Mouse (Mus musculus) megakaryocyte, embryonic 14.5 days (primary cell): ENCODE measurements around the gene Mcee. TPM values are rescaled to one million over a fixed set of nuclear protein-coding genes. Genes with fewer than 3 reads are reported as not detected.

Experiments used
- H3K27me3 ChIP-seq: replicated peaks from 2 replicates; pipeline ENCODE3; 2012; ENCODE audit warnings: inconsistent platforms
- H3K36me3 ChIP-seq: replicated peaks from 2 replicates; pipeline ENCODE3; 2012; ENCODE audit warnings: low read length, inconsistent platforms, mixed read lengths
- H3K4me1 ChIP-seq: 2 replicates; pipeline ENCODE4 v1.6.1; 2012; ENCODE audit warnings: inconsistent platforms
- H3K4me3 ChIP-seq: replicated peaks from 2 replicates; pipeline ENCODE3; 2012; ENCODE audit warnings: moderate library complexity, mild to moderate bottlenecking, inconsistent platforms
- H3K9me3 ChIP-seq: 2 replicates; pipeline ENCODE4 v1.6.1; 2012; ENCODE audit warnings: inconsistent platforms
- FLI1 ChIP-seq: IDR thresholded peaks from 2 replicates; pipeline ENCODE4 v1.6.1; 2012; ENCODE audit warnings: low read length, inconsistent platforms, mixed read lengths
- GATA1 ChIP-seq: IDR thresholded peaks from 3 replicates; pipeline ENCODE4 v1.6.1; 2012; ENCODE audit warnings: mixed read lengths, low read length, inconsistent platforms, borderline replicate concordance
- polyA plus RNA-seq: library from polyadenylated mRNA; stranded (reverse); fragments of >175 nt; gene quantifications from 2 replicates; pipeline ENCODE4 v1.2.3, GENCODE M21; 2012; ENCODE audit warnings: low replicate concordance; ENCODE audit not compliant: insufficient read depth

Mcee gene
- polyA plus RNA-seq = 2.2 TPM in 1 of 2 replicates, not detected in the other

GRCm38 (mm10) chr7:64392122-64392818 lies at the start of gene Mcee, which contains the start of gene Mphosph10:
Gene Mcee (plus strand): TSS chr7:64392607.
Gene Mphosph10 (minus strand): TSS chr7:64392268.
- no peak for TF ChIP-seq FLI1
- TF ChIP-seq GATA1 = no peak
- Histone ChIP-seq H3K36me3 (peaks cover 31% of the 10 kb centered on the region), H3K4me1 (peaks cover 29% of the 10 kb centered on the region), H3K9me3 (no peaks in the 10 kb centered on the region), H3K4me3 (peak within 1 kb of the TSS; percentile 97), H3K27me3 (no peaks in the 10 kb centered on the region)

DNA sequence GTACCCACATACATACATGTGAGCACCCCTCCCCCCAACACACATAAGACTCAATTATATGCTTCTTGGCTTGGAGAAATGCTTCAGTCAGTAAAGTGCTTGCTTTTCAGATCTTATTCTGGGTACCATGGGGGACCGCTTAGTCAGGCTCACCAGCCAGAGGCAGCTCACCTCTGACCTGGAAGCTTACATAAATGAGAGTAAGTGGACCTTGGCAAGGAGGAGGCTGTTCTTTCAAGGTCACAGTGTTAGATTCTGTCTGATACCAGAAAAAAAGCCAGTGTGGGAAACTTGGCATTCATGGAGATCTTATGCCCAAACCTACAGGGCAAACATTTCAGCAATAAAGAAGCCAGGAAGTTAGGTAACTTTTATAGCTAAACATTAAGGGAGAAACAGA lies 44.6 kb upstream of the Mcee start:
- TF ChIP-seq GATA1 (no peak), FLI1 (no peak)

GRCm38 (mm10) chr7:64349147-64349861 lies 43.1 kb upstream of the Mcee start:
- H3K36me3 ChIP-seq = peaks cover 85% of the 10 kb centered on the region
- no peak overlapping the region for H3K4me3 ChIP-seq
- H3K27me3 ChIP-seq = no peaks in the 10 kb centered on the region
- TF ChIP-seq GATA1 (no peak), FLI1 (no peak)
- no peaks in the 10 kb centered on the region for H3K9me3 ChIP-seq
- peaks cover 32% of the 10 kb centered on the region for H3K4me1 ChIP-seq

More for the DNA sequence above, 44.6 kb upstream of the Mcee start:
- Histone ChIP-seq H3K27me3 (no peaks in the 10 kb centered on the region), H3K4me1 (peaks cover 32% of the 10 kb centered on the region), H3K9me3 (no peaks in the 10 kb centered on the region), H3K4me3 (no peak overlapping the region), H3K36me3 (peaks cover 73% of the 10 kb centered on the region)

GRCm38 (mm10) chr7:64351087-64351486 lies 41.3 kb upstream of the Mcee start:
- TF ChIP-seq FLI1 (no peak), GATA1 (no peak)
- H3K36me3 ChIP-seq = peaks cover 88% of the 10 kb centered on the region
- no peak overlapping the region for H3K4me3 ChIP-seq
- peaks cover 32% of the 10 kb centered on the region for H3K4me1 ChIP-seq
- H3K9me3 ChIP-seq = no peaks in the 10 kb centered on the region
- no peaks in the 10 kb centered on the region for H3K27me3 ChIP-seq

GRCm38 (mm10) chr7:64354206-64354605 lies 38.2 kb upstream of the Mcee start:
- Histone ChIP-seq H3K27me3 (no peaks in the 10 kb centered on the region), H3K4me1 (peaks cover 28% of the 10 kb centered on the region), H3K9me3 (no peaks in the 10 kb centered on the region), H3K4me3 (no peak overlapping the region), H3K36me3 (peaks cover 86% of the 10 kb centered on the region)
- no peak for TF ChIP-seq GATA1

DNA sequence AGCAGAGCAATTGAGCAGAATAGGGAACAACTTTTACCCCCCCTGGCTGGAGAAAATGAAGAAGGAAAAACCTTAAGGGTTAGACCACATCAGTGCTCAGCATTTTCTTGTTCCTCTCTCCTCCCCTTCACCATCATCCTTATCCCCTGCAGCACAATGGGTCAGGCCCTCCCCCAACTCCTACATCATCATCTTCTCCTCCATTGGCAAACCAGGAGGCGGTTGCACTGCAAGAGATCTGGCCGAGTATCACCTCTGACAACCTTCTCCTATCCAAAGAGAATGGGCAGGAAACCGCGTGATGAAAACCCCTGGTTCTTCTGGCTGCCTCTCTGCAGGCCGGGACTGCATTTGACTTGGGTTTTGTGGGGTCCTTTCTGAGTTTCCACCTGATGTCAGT lies 35.7 kb upstream of the Mcee start:
- no peak overlapping the region for H3K4me3 ChIP-seq
- H3K9me3 ChIP-seq = no peaks in the 10 kb centered on the region
- peaks cover 88% of the 10 kb centered on the region for H3K36me3 ChIP-seq
- TF ChIP-seq FLI1 (no peak), GATA1 (no peak)
- H3K4me1 ChIP-seq = peaks cover 23% of the 10 kb centered on the region
- H3K27me3 ChIP-seq = no peaks in the 10 kb centered on the region

DNA sequence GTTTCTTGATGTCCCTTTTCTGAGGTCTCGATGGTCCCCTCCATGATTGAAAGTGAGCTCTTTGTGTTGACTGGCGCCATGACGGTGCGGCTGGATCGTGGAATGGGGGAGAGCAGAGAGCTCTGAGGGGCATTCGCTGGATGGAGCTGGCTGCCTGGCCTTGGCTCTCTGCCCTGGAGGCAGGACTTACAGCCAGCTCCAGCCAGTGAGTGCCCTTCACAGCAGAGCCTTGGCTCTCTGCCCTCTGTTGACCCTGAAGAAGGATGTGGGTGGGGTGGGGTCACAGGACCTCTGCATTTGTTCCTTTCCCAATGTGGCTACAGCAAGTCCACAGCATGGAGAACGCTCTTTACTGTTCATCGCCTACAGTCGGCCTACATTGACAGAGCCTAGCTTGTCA lies 35.0 kb upstream of the Mcee start:
- H3K4me3 ChIP-seq = no peak overlapping the region
- H3K36me3 ChIP-seq = peaks cover 88% of the 10 kb centered on the region
- peaks cover 19% of the 10 kb centered on the region for H3K4me1 ChIP-seq

GRCm38 (mm10) chr7:64358666-64359065 lies 33.7 kb upstream of the Mcee start:
- no peak for TF ChIP-seq FLI1
- TF ChIP-seq GATA1 = no peak
- H3K36me3 ChIP-seq = peaks cover 88% of the 10 kb centered on the region
- no peaks in the 10 kb centered on the region for H3K27me3 ChIP-seq
- peaks cover 15% of the 10 kb centered on the region for H3K4me1 ChIP-seq
- no peak overlapping the region for H3K4me3 ChIP-seq
- H3K9me3 ChIP-seq = no peaks in the 10 kb centered on the region

More for the DNA sequence above, 35.0 kb upstream of the Mcee start:
- no peaks in the 10 kb centered on the region for H3K27me3 ChIP-seq
- no peaks in the 10 kb centered on the region for H3K9me3 ChIP-seq
- TF ChIP-seq GATA1 = no peak

DNA sequence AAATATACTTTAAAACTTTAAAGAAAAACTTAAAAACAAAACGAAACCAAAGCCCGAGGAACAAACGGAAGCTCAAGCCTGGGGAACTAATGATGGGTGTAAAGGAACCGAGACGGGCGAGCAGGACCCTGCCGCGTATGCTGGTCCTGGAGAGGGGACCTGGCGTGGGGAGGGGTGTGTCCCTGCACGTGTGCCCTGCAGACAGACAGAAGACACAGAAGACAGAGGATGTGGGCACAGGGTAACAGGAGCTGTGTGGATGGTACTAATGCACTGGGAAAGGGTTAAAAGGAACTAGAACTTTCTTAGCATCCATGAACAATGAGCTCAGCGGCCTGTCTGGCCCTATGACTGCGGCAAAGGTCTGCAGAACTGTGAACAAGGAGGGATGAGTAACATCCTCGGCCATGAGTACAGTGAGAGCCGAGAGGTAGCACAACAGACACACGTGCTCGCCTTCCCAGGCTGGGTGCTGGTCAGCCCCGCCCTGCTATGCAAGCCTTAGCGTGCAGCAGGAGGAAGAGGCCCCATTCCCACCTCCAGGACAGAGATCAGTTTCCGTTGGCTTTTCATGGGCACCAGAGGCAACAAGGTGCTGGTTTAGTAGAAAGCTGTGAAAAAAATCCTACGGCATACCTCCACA lies 32.3 kb upstream of the Mcee start:
- no peak overlapping the region for H3K4me3 ChIP-seq
- TF ChIP-seq GATA1 (no peak), FLI1 (no peak)
- H3K4me1 ChIP-seq = peaks cover 15% of the 10 kb centered on the region
- H3K9me3 ChIP-seq = no peaks in the 10 kb centered on the region
- no peaks in the 10 kb centered on the region for H3K27me3 ChIP-seq
- H3K36me3 ChIP-seq = peaks cover 89% of the 10 kb centered on the region

GRCm38 (mm10) chr7:64360586-64360945 lies 31.8 kb upstream of the Mcee start:
- Histone ChIP-seq H3K4me1 (peaks cover 15% of the 10 kb centered on the region), H3K27me3 (no peaks in the 10 kb centered on the region), H3K36me3 (peaks cover 92% of the 10 kb centered on the region), H3K9me3 (no peaks in the 10 kb centered on the region), H3K4me3 (no peak overlapping the region)
- no peak for TF ChIP-seq GATA1
- TF ChIP-seq FLI1 = no peak
